Mouse (Mus musculus) intestine, embryonic 16.5 days (tissue): ENCODE results near the gene Wdr72. TPM values are rescaled to one million over a fixed set of nuclear protein-coding genes. Genes with fewer than 3 reads are reported as not detected.

ENCODE experiments used
- polyA plus RNA-seq: library from polyadenylated mRNA; unstranded; fragments of >200 nt; fragmentation: Nextera tagmentation; extraction: Ambion mirVana; gene quantifications from 2 replicates; pipeline ENCODE4 v1.2.1, GENCODE M21; 2015

Wdr72 gene
- polyA plus RNA-seq, 1 experiment from 2014 or later: 0.27 TPM

Other genes starting within 250 kb of the Wdr72 start
- gene Unc13c, start 141.4 kb upstream of the Wdr72 start, polyA plus RNA-seq: 0.13 and 0.15 TPM in 2 replicates